Mouse (Mus musculus): ENCODE results near the gene Cnnm3.

- TF ChIP-seq CTCF (IDR thresholded peaks at IDR 0.05; ENCODE audit: borderline replicate concordance, extremely low read depth, insufficient read depth, insufficient read length), result no peak
- TF ChIP-seq POLR2A (IDR thresholded peaks at IDR 0.05; ENCODE audit: borderline replicate concordance, extremely low read depth, insufficient read depth, insufficient read length, poor library complexity, severe bottlenecking), result no peak
Observed at GRCm38 (mm10) chr1:36534595-36535058, 23.0 kb downstream of the Cnnm3 start.

Data from brain, embryonic 14.5 days (tissue).